Mouse (Mus musculus): ENCODE measurements at regions not wholly inside any gene's neighbourhood (a gene's known extent, or its start where the extent isn't known, plus 50 kb on each side); places are given as distances from the start of the nearest gene placed in this dataset.
"Not testable (repeated sequence)": the region's sequence is repeated elsewhere in the genome, so short reads cannot be mapped to it uniquely, and the experiment has no call there.

GRCm38 (mm10) chr4:146727119-146727518, 116.4 kb downstream of the Zfp993 start:
- 74% methylated on average over 6 of the region's 6 CpGs for WGBS
- peaks cover 15% of the 10 kb centered on the region for H3K9me3 ChIP-seq (replicated peaks)
- H3K27ac ChIP-seq (replicated peaks); H3K4me2 ChIP-seq (replicated peaks); H3K4me1 ChIP-seq; H3K4me3 ChIP-seq (replicated peaks); H3K36me3 ChIP-seq; H3K9ac ChIP-seq; H3K27me3 ChIP-seq: not testable (repeated sequence)
- peak; percentile 57; the same call in 1 of the 2 replicates for ATAC-seq (ENCODE audit: insufficient number of reproducible peaks, low FRiP score, low TSS enrichment, low read depth)

GRCm38 (mm10) chr4:146739775-146740174, 129.0 kb downstream of the Zfp993 start:
- not testable (repeated sequence) for H3K36me3 ChIP-seq; H3K4me1 ChIP-seq; ATAC-seq (ENCODE audit: insufficient number of reproducible peaks, low FRiP score, low TSS enrichment, low read depth); H3K27me3 ChIP-seq; H3K4me2 ChIP-seq (replicated peaks); H3K4me3 ChIP-seq (replicated peaks); H3K27ac ChIP-seq (replicated peaks); H3K9ac ChIP-seq
- WGBS, result 90% methylated on average over 2 of the region's 2 CpGs
- H3K9me3 ChIP-seq (replicated peaks), result peaks cover 32% of the 10 kb centered on the region

DNA sequence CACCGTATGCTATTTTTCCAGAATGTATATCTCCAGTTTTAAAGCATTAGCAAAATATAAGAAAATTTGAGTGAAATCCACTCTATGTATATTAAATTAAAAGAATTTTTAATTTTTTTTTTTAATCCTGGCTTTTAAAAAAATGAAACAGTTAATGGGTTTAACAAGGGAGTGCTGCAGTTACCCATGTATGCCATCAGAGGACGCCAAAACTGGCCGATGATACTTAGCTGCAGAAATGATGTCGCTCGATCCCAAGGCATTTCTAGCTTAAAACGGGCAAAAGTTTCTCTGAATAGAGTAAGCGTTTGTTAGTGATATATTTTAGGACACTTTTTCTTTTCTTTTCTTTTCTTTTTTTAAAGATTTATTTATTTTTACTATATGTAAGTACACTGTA, 129.9 kb downstream of the Zfp993 start:
- H3K4me1 ChIP-seq; H3K9ac ChIP-seq; H3K4me3 ChIP-seq (replicated peaks); H3K4me2 ChIP-seq (replicated peaks); H3K27me3 ChIP-seq; ATAC-seq (ENCODE audit: insufficient number of reproducible peaks, low FRiP score, low TSS enrichment, low read depth); H3K36me3 ChIP-seq; H3K27ac ChIP-seq (replicated peaks): not testable (repeated sequence)
- peaks cover 27% of the 10 kb centered on the region for H3K9me3 ChIP-seq (replicated peaks)
- 81% methylated on average over 7 of the region's 7 CpGs for WGBS

GRCm38 (mm10) chr4:146743762-146744161, 133.0 kb downstream of the Zfp993 start:
- not testable (repeated sequence) for H3K36me3 ChIP-seq; H3K27me3 ChIP-seq; H3K9ac ChIP-seq; ATAC-seq (ENCODE audit: insufficient number of reproducible peaks, low FRiP score, low TSS enrichment, low read depth); H3K4me2 ChIP-seq (replicated peaks); H3K4me1 ChIP-seq; H3K4me3 ChIP-seq (replicated peaks); H3K27ac ChIP-seq (replicated peaks)
- H3K9me3 ChIP-seq (replicated peaks), result peaks cover 23% of the 10 kb centered on the region

All from embryonic facial prominence, embryonic 15.5 days (tissue).